Comparison of ENCODE assay signal across 8 mouse cellular contexts in the genomic region with DNA sequence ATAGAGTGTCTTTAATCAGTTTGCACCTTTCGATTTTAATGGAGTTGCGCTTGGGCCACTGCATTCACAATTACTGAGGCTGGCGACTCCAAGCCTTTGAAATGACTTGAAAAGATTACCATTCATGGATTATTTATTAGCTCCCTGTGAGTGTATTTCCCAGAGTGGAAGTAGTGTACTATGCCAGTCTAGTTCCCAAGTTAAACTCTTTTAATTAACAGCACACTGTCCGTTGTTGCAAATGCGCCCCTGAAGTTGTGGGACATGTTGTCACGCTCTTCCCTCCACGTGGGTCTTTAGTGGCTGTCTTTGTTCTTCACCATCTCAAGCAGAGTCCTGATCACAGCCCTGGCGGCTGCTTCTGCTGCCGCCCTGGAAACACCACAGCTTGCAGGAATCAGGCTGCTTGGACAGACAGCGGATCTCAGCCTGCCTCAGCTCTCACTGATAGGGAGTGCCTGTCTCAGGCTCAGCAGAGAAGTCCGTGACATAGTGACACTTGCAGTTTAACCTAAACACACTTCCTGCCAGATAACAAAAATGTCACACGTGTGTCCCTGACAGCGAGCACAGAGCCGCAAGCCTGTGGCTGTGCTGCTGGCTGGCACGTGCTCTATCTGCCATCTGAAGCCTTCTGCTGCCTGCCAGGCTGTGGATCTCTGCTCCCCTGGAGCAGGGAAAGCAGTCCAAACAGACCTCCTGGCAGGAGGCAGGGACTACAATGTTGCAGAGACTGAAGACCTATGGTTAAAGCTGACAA.
A peak's percentile ranks its signal among the peaks of the same experiment; 100 is the strongest.
DNase-seq lines count a peak whose midpoint lies in the region; ATAC-seq and TF ChIP-seq lines count a peak whose summit lies in the region.
"Had no signal": no experiment of that assay in that cellular context is flagged by ENCODE, and none has a peak within 500 bp of the region (broad histone marks: within the 10 kb centered on the region; RNA-seq: fewer than 3 reads in every experiment).

No protein-coding gene starts in this region.

- peak overlapping the region; percentile 15 for H3K9ac ChIP-seq in forebrain, embryonic 15.5 days (replicated peaks)
- H3K9ac ChIP-seq in intestine, embryonic 16.5 days (ENCODE audit: low read depth, low read length), result peak overlapping the region; percentile 47; the same call in 1 of the 2 replicates
- H3K9ac ChIP-seq in limb, embryonic 14.5 days (ENCODE audit: low read depth, low read length, severe bottlenecking), result peak overlapping the region; percentile 12; the same call in 1 of the 2 replicates

- H3K4me1 ChIP-seq in forebrain, embryonic 15.5 days, result peaks cover 28% of the 10 kb centered on the region
- H3K4me1 ChIP-seq in intestine, embryonic 16.5 days (ENCODE audit: control insufficient read depth, insufficient read depth, low read length), result peaks cover 5% of the 10 kb centered on the region
- peaks cover 5% of the 10 kb centered on the region for H3K4me1 ChIP-seq in limb, embryonic 14.5 days (ENCODE audit: control insufficient read depth, insufficient read depth, low read length)

- intact Hi-C loops in gastrocnemius, postnatal 14 days (cut with DNase I; ENCODE audit: low total_unique reads), result no loop called here

- H3K9me3 ChIP-seq in forebrain, embryonic 15.5 days, result no peaks in the 10 kb centered on the region
- no peaks in the 10 kb centered on the region for H3K9me3 ChIP-seq in intestine, embryonic 16.5 days (ENCODE audit: control insufficient read depth, low read length)
- H3K9me3 ChIP-seq in limb, embryonic 14.5 days (ENCODE audit: control insufficient read depth, low read length), result no peaks in the 10 kb centered on the region

- no peaks in the 10 kb centered on the region for H3K27me3 ChIP-seq in forebrain, embryonic 15.5 days
- no peaks in the 10 kb centered on the region; the same call in 1 of the 2 replicates for H3K27me3 ChIP-seq in intestine, embryonic 16.5 days (replicated peaks; ENCODE audit: control insufficient read depth, insufficient read depth, low read length)
- no peaks in the 10 kb centered on the region for H3K27me3 ChIP-seq in limb, embryonic 14.5 days (ENCODE audit: control insufficient read depth, insufficient read depth, low read length)

- H3K27ac ChIP-seq in forebrain, embryonic 15.5 days (replicated peaks), result peak overlapping the region; percentile 85
- no peak overlapping the region for H3K27ac ChIP-seq in intestine, embryonic 16.5 days (ENCODE audit: low read length)
- no peak overlapping the region for H3K27ac ChIP-seq in limb, embryonic 14.5 days (replicated peaks; ENCODE audit: low read depth, low read length)

- DNase-seq in adrenal gland, adult (ENCODE audit: inconsistent age in 2 of 2, low spot score in 1 of 2), result peak; percentile 55 to 83
- peak; percentile 22 for DNase-seq in c-Kit-positive CD71-negative TER-119-negative erythroid progenitor cells, embryonic 14.5 days (ENCODE audit: low read depth)
- no peak for DNase-seq in limb, embryonic 14.5 days (ENCODE audit: low spot score)
- DNase-seq in naive thymus-derived CD4-positive, alpha-beta T cell, adult 2 months (ENCODE audit: low read depth), result peak; percentile 23
- DNase-seq in gastrocnemius, postnatal 14 days, result no peak

- no peak for TF ChIP-seq POLR2A in limb, embryonic 14.5 days (IDR thresholded peaks at IDR 0.05; ENCODE audit: borderline replicate concordance, extremely low read depth, insufficient read depth, insufficient read length)

- H3K4me3 ChIP-seq in forebrain, embryonic 15.5 days, result peak overlapping the region; percentile 12
- H3K4me3 ChIP-seq in intestine, embryonic 16.5 days (ENCODE audit: low read length), result peak overlapping the region; percentile 8; the same call in 1 of the 2 replicates
- H3K4me3 ChIP-seq in limb, embryonic 14.5 days (replicated peaks; ENCODE audit: low read length), result no peak overlapping the region
- H3K4me3 ChIP-seq: erythroblast, embryonic 14.5 days had no signal

- no peaks in the 10 kb centered on the region for H3K36me3 ChIP-seq in forebrain, embryonic 15.5 days
- no peaks in the 10 kb centered on the region for H3K36me3 ChIP-seq in intestine, embryonic 16.5 days (ENCODE audit: control insufficient read depth, insufficient read depth, low read length)
- H3K36me3 ChIP-seq in limb, embryonic 14.5 days (ENCODE audit: control insufficient read depth, insufficient read depth, low read length), result no peaks in the 10 kb centered on the region

- 2% methylated on average over 15 of the region's 15 CpGs for WGBS in forebrain, embryonic 15.5 days
- 16% methylated on average over 15 of the region's 15 CpGs for WGBS in intestine, embryonic 16.5 days
- WGBS in limb, embryonic 14.5 days, result 7% methylated on average over 15 of the region's 15 CpGs

- peak overlapping the region; percentile 34 for H3K4me2 ChIP-seq in forebrain, embryonic 15.5 days (replicated peaks)
- peak overlapping the region; percentile 34 for H3K4me2 ChIP-seq in intestine, embryonic 16.5 days (ENCODE audit: low read depth, low read length)
- H3K4me2 ChIP-seq in limb, embryonic 14.5 days (replicated peaks; ENCODE audit: low read depth, low read length, severe bottlenecking), result peak overlapping the region; percentile 38

- peak; percentile 95 for ATAC-seq in forebrain, embryonic 15.5 days (replicated peaks)
- peak; percentile 53 for ATAC-seq in intestine, embryonic 16.5 days
- ATAC-seq in limb, embryonic 14.5 days (ENCODE audit: low FRiP score, low read depth), result peak; percentile 47; the same call in 1 of the 2 replicates

Comparison
In these comparisons a context has a peak if more than half of its experiments do, and no peak if none do; other contexts are left out.
1. DNase-seq: peak in adrenal gland, adult (2 of 2), c-Kit-positive CD71-negative TER-119-negative erythroid progenitor cells, embryonic 14.5 days (single experiment) and naive thymus-derived CD4-positive, alpha-beta T cell, adult 2 months (single experiment); none in limb, embryonic 14.5 days (single experiment) and gastrocnemius, postnatal 14 days (single experiment).
2. Peak in every context shown above with its lines, with median percentiles within 50 percentile points of each other: ATAC-seq, H3K4me2 ChIP-seq and H3K9ac ChIP-seq.